Mouse (Mus musculus) small intestine, adult 2 months (tissue): ENCODE data around the gene Adamts12. TPM values are rescaled to one million over a fixed set of nuclear protein-coding genes. Genes with fewer than 3 reads are reported as not detected.

Experiments
- H3K27ac ChIP-seq: fragments of 200-500 bp; 2 replicates; pipeline ENCODE4 v1.5.1; 2012; ENCODE audit warnings: low read depth, low read length, control low read depth, inconsistent platforms; ENCODE audit not compliant: insufficient read depth
- H3K27me3 ChIP-seq: fragments of 200-500 bp; 2 replicates; pipeline ENCODE4 v1.6.1; 2012; ENCODE audit warnings: mild to moderate bottlenecking, moderate library complexity, low read length, inconsistent platforms; ENCODE audit not compliant: control insufficient read depth, insufficient read depth
- H3K36me3 ChIP-seq: fragments of 200-500 bp; 2 replicates; pipeline ENCODE4 v1.6.1; 2012; ENCODE audit warnings: mild to moderate bottlenecking, low read length, control low read depth, inconsistent platforms; ENCODE audit not compliant: control insufficient read depth, insufficient read depth
- H3K4me1 ChIP-seq: fragments of 200-500 bp; 2 replicates; pipeline ENCODE4 v1.6.1; 2012; ENCODE audit warnings: low read length, inconsistent platforms, mixed read lengths; ENCODE audit not compliant: control insufficient read depth, insufficient read depth, insufficient read length
- H3K4me3 ChIP-seq: fragments of 200-500 bp; 2 replicates; pipeline ENCODE4 v1.5.1; 2012; ENCODE audit warnings: low read depth, mild to moderate bottlenecking, control low read depth, inconsistent platforms, low read length, moderate library complexity
- CTCF ChIP-seq: fragments of 200-500 bp; IDR thresholded peaks from 2 replicates; pipeline ENCODE4 v1.5.1; 2012; ENCODE audit warnings: low read depth, mild to moderate bottlenecking, control low read depth, inconsistent platforms, low read length, moderate library complexity, mixed read lengths; ENCODE audit not compliant: insufficient replicate concordance, insufficient read length; ENCODE audit errors: extremely low read depth
- POLR2A ChIP-seq: fragments of 200-500 bp; IDR thresholded peaks from 2 replicates; pipeline ENCODE4 v1.6.1; 2012; ENCODE audit warnings: low read depth, mild to moderate bottlenecking, control low read depth, inconsistent platforms, low read length, moderate library complexity
- WGBS: fragments of 180-500 bp; shearing (Covaris S2); methylation state at CpG from one replicate; pipeline ENCODE4 v1.1.7; 2018; 5-methylcytosine and 5-hydroxymethylcytosine counted together
- polyA plus RNA-seq: library from polyadenylated mRNA; depleted of rRNA; stranded (reverse); fragments of >200 nt; gene quantifications from 2 replicates; pipeline ENCODE4 v1.2.3, GENCODE M21; 2012

The Adamts12 gene
- polyA plus RNA-seq, 1 experiment: 0.28 TPM

- WGBS: 93% methylated on average over 3 of the region's 3 CpGs
- H3K27me3 ChIP-seq: no peaks in the 10 kb centered on the region
- H3K36me3 ChIP-seq: no peaks in the 10 kb centered on the region
- H3K4me1 ChIP-seq: no peaks in the 10 kb centered on the region
- no peak overlapping the region for H3K27ac ChIP-seq
- H3K4me3 ChIP-seq: no peak overlapping the region
- TF ChIP-seq POLR2A: no peak
These were observed 19.1 kb downstream of the Adamts12 start for GRCm38 (mm10) chr15:11083678-11084077.

GRCm38 (mm10) chr15:11084241-11084992 is 19.8 kb downstream of the Adamts12 start:
- Histone ChIP-seq H3K36me3 (no peaks in the 10 kb centered on the region), H3K4me1 (no peaks in the 10 kb centered on the region), H3K27ac (no peak overlapping the region), H3K27me3 (no peaks in the 10 kb centered on the region), H3K4me3 (no peak overlapping the region)
- 49% methylated on average over 9 of the region's 9 CpGs for WGBS
- no peak for TF ChIP-seq CTCF

GRCm38 (mm10) chr15:11084993-11085365 is 20.4 kb downstream of the Adamts12 start:
- WGBS: 47% methylated on average over 1 of the region's 1 CpGs
- TF ChIP-seq CTCF (no peak), POLR2A (no peak)

GRCm38 (mm10) chr15:11089494-11089893 is 24.9 kb downstream of the Adamts12 start:
- no peaks in the 10 kb centered on the region for H3K27me3 ChIP-seq
- H3K4me3 ChIP-seq: no peak overlapping the region
- no peak for TF ChIP-seq CTCF
- no peak for TF ChIP-seq POLR2A
- H3K36me3 ChIP-seq: no peaks in the 10 kb centered on the region
- no peaks in the 10 kb centered on the region for H3K4me1 ChIP-seq
- 82% methylated on average over 3 of the region's 3 CpGs for WGBS
- no peak overlapping the region for H3K27ac ChIP-seq

More at GRCm38 (mm10) chr15:11084993-11085365, 20.4 kb downstream of the Adamts12 start:
- no peaks in the 10 kb centered on the region for H3K4me1 ChIP-seq
- H3K27ac ChIP-seq: no peak overlapping the region
- no peaks in the 10 kb centered on the region for H3K36me3 ChIP-seq
- no peak overlapping the region for H3K4me3 ChIP-seq
- no peaks in the 10 kb centered on the region for H3K27me3 ChIP-seq

- no peak overlapping the region for H3K4me3 ChIP-seq
- no peak overlapping the region; the same call in 1 of the 2 replicates for H3K27ac ChIP-seq
- 43% methylated on average over 3 of the region's 3 CpGs for WGBS
- no peaks in the 10 kb centered on the region for H3K36me3 ChIP-seq
- no peaks in the 10 kb centered on the region; the same call in 1 of the 2 replicates for H3K27me3 ChIP-seq
- H3K4me1 ChIP-seq: no peaks in the 10 kb centered on the region
- TF ChIP-seq CTCF: no peak
- TF ChIP-seq POLR2A: no peak
These were observed 31.0 kb downstream of the Adamts12 start for GRCm38 (mm10) chr15:11095566-11095965.

GRCm38 (mm10) chr15:11097967-11098702 is 33.5 kb downstream of the Adamts12 start:
- Histone ChIP-seq H3K36me3 (no peaks in the 10 kb centered on the region), H3K27ac (no peak overlapping the region), H3K4me3 (no peak overlapping the region), H3K27me3 (no peaks in the 10 kb centered on the region; the same call in 1 of the 2 replicates), H3K4me1 (no peaks in the 10 kb centered on the region)
- TF ChIP-seq CTCF (no peak), POLR2A (no peak)
- WGBS: 66% methylated on average over 4 of the region's 4 CpGs

- Histone ChIP-seq H3K27ac (no peak overlapping the region), H3K4me3 (no peak overlapping the region), H3K27me3 (no peaks in the 10 kb centered on the region; the same call in 1 of the 2 replicates), H3K4me1 (no peaks in the 10 kb centered on the region), H3K36me3 (no peaks in the 10 kb centered on the region)
- TF ChIP-seq CTCF (no peak), POLR2A (no peak)
- 69% methylated on average over 7 of the region's 7 CpGs for WGBS
These were observed 34.4 kb downstream of the Adamts12 start for GRCm38 (mm10) chr15:11098940-11099339.
